Mouse (Mus musculus) erythroid progenitor cell, adult 5-6 weeks (primary cell): ENCODE measurements around the gene Flt3l. TPM values are rescaled to one million over a fixed set of nuclear protein-coding genes. Genes with fewer than 3 reads are reported as not detected.

Experiments
- ATAC-seq: replicated peaks from 2 replicates; pipeline ENCODE4 v1.8.0; 2016; ENCODE audit warnings: moderate number of reproducible peaks, mild to moderate bottlenecking, moderate TSS enrichment, inconsistent platforms; ENCODE audit not compliant: poor library complexity, low FRiP score, severe bottlenecking
- total RNA-seq, 2 experiments: library from RNA; stranded (forward) in 1 of 2; stranded (reverse) in 1 of 2; fragments of 150-400 nt in 1 of 2; fragments of 186-747, 209-891 nt in 1 of 2; gene quantifications; 2 replicates each; pipeline versions ENCODE4 v1.2.3 to v1.2.4; 2015 to 2017; ENCODE audit warnings: low replicate concordance in 2 of 2

Flt3l gene
- total RNA-seq, 2 experiments from 2014 or later = 0.23 to 17.2 TPM

- no peak for ATAC-seq
These were observed 52.8 kb downstream of the Flt3l start for GRCm38 (mm10) chr7:45083300-45083890.

GRCm38 (mm10) chr7:45082401-45083299 is 53.6 kb downstream of the Flt3l start:
- no peak for ATAC-seq

GRCm38 (mm10) chr7:45081016-45081415 is 55.2 kb downstream of the Flt3l start:
- ATAC-seq = no peak

DNA sequence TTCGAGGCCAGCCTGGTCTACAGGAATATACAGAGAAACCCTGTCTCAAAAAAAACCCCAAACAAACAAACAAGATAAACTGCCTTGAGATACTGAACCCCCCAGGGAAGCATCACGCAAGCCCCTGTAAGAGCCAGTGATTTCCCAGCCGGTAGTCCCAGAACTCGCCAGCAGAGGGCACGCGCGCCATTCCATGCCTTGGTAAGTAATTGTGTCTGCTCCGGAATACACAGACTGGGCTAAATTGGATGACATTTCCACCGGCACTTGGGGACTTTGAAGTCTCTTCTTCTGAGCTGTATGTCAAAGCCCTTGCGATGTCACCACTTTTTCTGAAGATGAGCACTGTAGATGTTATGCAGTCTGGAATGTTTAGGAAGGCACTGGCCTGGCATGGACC is 56.4 kb downstream of the Flt3l start:
- peak; percentile 79 for ATAC-seq

Other genes starting within 250 kb of the Flt3l start
Only the 30 nearest of the 33 such genes appear.
- 93.0 and 93.9 TPM in 2 replicates for gene Ap2a1, start 206.9 kb downstream of the Flt3l start, total RNA-seq (2015; ENCODE audit: low replicate concordance)
- gene Ap2a1, start 206.9 kb downstream of the Flt3l start, total RNA-seq (2017; ENCODE audit: low replicate concordance) = 46.2 and 74.2 TPM in 2 replicates
- gene Tsks, start 193.2 kb downstream of the Flt3l start, total RNA-seq (2015; ENCODE audit: low replicate concordance) = not detected in 2 replicates
- gene Tsks, start 193.2 kb downstream of the Flt3l start, total RNA-seq (2017; ENCODE audit: low replicate concordance) = not detected in 2 replicates
- 1.1 TPM in 1 of 2 replicates, not detected in the other for gene Cpt1c, start 161.6 kb downstream of the Flt3l start, total RNA-seq (2015; ENCODE audit: low replicate concordance)
- 1.7 TPM in 1 of 2 replicates, not detected in the other for gene Cpt1c, start 161.6 kb downstream of the Flt3l start, total RNA-seq (2017; ENCODE audit: low replicate concordance)
- 17.3 and 28.9 TPM in 2 replicates for gene Prmt1, start 149.9 kb downstream of the Flt3l start, total RNA-seq (2015; ENCODE audit: low replicate concordance)
- 2.3 and 25.4 TPM in 2 replicates for gene Prmt1, start 149.9 kb downstream of the Flt3l start, total RNA-seq (2017; ENCODE audit: low replicate concordance)
- 50.7 and 80.7 TPM in 2 replicates for gene Irf3, start 138.8 kb downstream of the Flt3l start, total RNA-seq (2015; ENCODE audit: low replicate concordance)
- 44.2 and 62.0 TPM in 2 replicates for gene Irf3, start 138.8 kb downstream of the Flt3l start, total RNA-seq (2017; ENCODE audit: low replicate concordance)
- gene Bcl2l12, start 137.7 kb downstream of the Flt3l start, total RNA-seq (2015; ENCODE audit: low replicate concordance) = 6.3 and 10.1 TPM in 2 replicates
- gene Bcl2l12, start 137.7 kb downstream of the Flt3l start, total RNA-seq (2017; ENCODE audit: low replicate concordance) = 3.6 and 8.7 TPM in 2 replicates
- gene Scaf1, start 120.1 kb downstream of the Flt3l start, total RNA-seq (2015; ENCODE audit: low replicate concordance) = 20.9 and 30.2 TPM in 2 replicates
- gene Scaf1, start 120.1 kb downstream of the Flt3l start, total RNA-seq (2017; ENCODE audit: low replicate concordance) = 15.8 and 31.6 TPM in 2 replicates
- 15.9 and 24.1 TPM in 2 replicates for gene Rras, start 118.5 kb downstream of the Flt3l start, total RNA-seq (2015; ENCODE audit: low replicate concordance)
- gene Rras, start 118.5 kb downstream of the Flt3l start, total RNA-seq (2017; ENCODE audit: low replicate concordance) = 0.90 TPM in 1 of 2 replicates, not detected in the other
- gene Prr12, start 83.6 kb downstream of the Flt3l start, total RNA-seq (2015; ENCODE audit: low replicate concordance) = 3.6 and 6.7 TPM in 2 replicates
- gene Prr12, start 83.6 kb downstream of the Flt3l start, total RNA-seq (2017; ENCODE audit: low replicate concordance) = 0.13 and 0.23 TPM in 2 replicates
- 24.5 and 30.6 TPM in 2 replicates for gene Nosip, start 74.0 kb downstream of the Flt3l start, total RNA-seq (2015; ENCODE audit: low replicate concordance)
- gene Nosip, start 74.0 kb downstream of the Flt3l start, total RNA-seq (2017; ENCODE audit: low replicate concordance) = 32.7 and 54.0 TPM in 2 replicates
- 2.9 and 8.8 TPM in 2 replicates for gene Prrg2, start 73.8 kb downstream of the Flt3l start, total RNA-seq (2015; ENCODE audit: low replicate concordance)
- 0.91 and 6.8 TPM in 2 replicates for gene Prrg2, start 73.8 kb downstream of the Flt3l start, total RNA-seq (2017; ENCODE audit: low replicate concordance)
- gene Rcn3, start 44.2 kb downstream of the Flt3l start, total RNA-seq (2015; ENCODE audit: low replicate concordance) = 1.1 and 8.8 TPM in 2 replicates
- 1.9 and 4.0 TPM in 2 replicates for gene Rcn3, start 44.2 kb downstream of the Flt3l start, total RNA-seq (2017; ENCODE audit: low replicate concordance)
- 10.5 TPM in 2 replicates for gene Fcgrt, start 32.6 kb downstream of the Flt3l start, total RNA-seq (2015; ENCODE audit: low replicate concordance)
- 8.3 and 9.7 TPM in 2 replicates for gene Fcgrt, start 32.6 kb downstream of the Flt3l start, total RNA-seq (2017; ENCODE audit: low replicate concordance)
- gene Rps11, start 12.0 kb downstream of the Flt3l start, total RNA-seq (2015; ENCODE audit: low replicate concordance) = 694 and 736 TPM in 2 replicates
- 189 and 313 TPM in 2 replicates for gene Rps11, start 12.0 kb downstream of the Flt3l start, total RNA-seq (2017; ENCODE audit: low replicate concordance)
- 918 and 1,040 TPM in 2 replicates for gene Rpl13a, start 7.7 kb downstream of the Flt3l start, total RNA-seq (2015; ENCODE audit: low replicate concordance)
- 765 and 800 TPM in 2 replicates for gene Rpl13a, start 7.7 kb downstream of the Flt3l start, total RNA-seq (2017; ENCODE audit: low replicate concordance)
- gene Gm45713, start 201 bp downstream of the Flt3l start, total RNA-seq (2015; ENCODE audit: low replicate concordance) = not detected in 2 replicates
- gene Gm45713, start 201 bp downstream of the Flt3l start, total RNA-seq (2017; ENCODE audit: low replicate concordance) = 0.98 and 2.3 TPM in 2 replicates
- 58.7 and 96.4 TPM in 2 replicates for gene Pih1d1, start 17.9 kb upstream of the Flt3l start, total RNA-seq (2015; ENCODE audit: low replicate concordance)
- gene Pih1d1, start 17.9 kb upstream of the Flt3l start, total RNA-seq (2017; ENCODE audit: low replicate concordance) = 6.8 and 8.7 TPM in 2 replicates
- gene Aldh16a1, start 18.2 kb upstream of the Flt3l start, total RNA-seq (2015; ENCODE audit: low replicate concordance) = 24.5 and 29.3 TPM in 2 replicates
- gene Aldh16a1, start 18.2 kb upstream of the Flt3l start, total RNA-seq (2017; ENCODE audit: low replicate concordance) = 12.4 and 14.1 TPM in 2 replicates
- gene Slc17a7, start 27.5 kb upstream of the Flt3l start, total RNA-seq (2015; ENCODE audit: low replicate concordance) = not detected in 2 replicates
- gene Slc17a7, start 27.5 kb upstream of the Flt3l start, total RNA-seq (2017; ENCODE audit: low replicate concordance) = not detected in 2 replicates
- gene Gfy, start 43.1 kb upstream of the Flt3l start, total RNA-seq (2015; ENCODE audit: low replicate concordance) = not detected in 2 replicates
- gene Gfy, start 43.1 kb upstream of the Flt3l start, total RNA-seq (2017; ENCODE audit: low replicate concordance) = not detected in 2 replicates
- not detected in 2 replicates for gene Pth2, start 44.6 kb upstream of the Flt3l start, total RNA-seq (2015; ENCODE audit: low replicate concordance)
- gene Pth2, start 44.6 kb upstream of the Flt3l start, total RNA-seq (2017; ENCODE audit: low replicate concordance) = not detected in 2 replicates
- gene Ccdc155, start 68.5 kb upstream of the Flt3l start, total RNA-seq (2015; ENCODE audit: low replicate concordance) = not detected in 2 replicates
- gene Ccdc155, start 68.5 kb upstream of the Flt3l start, total RNA-seq (2017; ENCODE audit: low replicate concordance) = not detected in 2 replicates
- gene Dkkl1, start 75.7 kb upstream of the Flt3l start, total RNA-seq (2015; ENCODE audit: low replicate concordance) = 6.3 and 8.6 TPM in 2 replicates
- 0.77 TPM in 1 of 2 replicates, not detected in the other for gene Dkkl1, start 75.7 kb upstream of the Flt3l start, total RNA-seq (2017; ENCODE audit: low replicate concordance)
- gene Tead2, start 79.3 kb upstream of the Flt3l start, total RNA-seq (2015; ENCODE audit: low replicate concordance) = not detected in 2 replicates
- not detected in 2 replicates for gene Tead2, start 79.3 kb upstream of the Flt3l start, total RNA-seq (2017; ENCODE audit: low replicate concordance)
- 82.2 and 86.1 TPM in 2 replicates for gene Cd37, start 102.7 kb upstream of the Flt3l start, total RNA-seq (2015; ENCODE audit: low replicate concordance)
- gene Cd37, start 102.7 kb upstream of the Flt3l start, total RNA-seq (2017; ENCODE audit: low replicate concordance) = 21.1 and 54.8 TPM in 2 replicates
- not detected in 2 replicates for gene Slc6a16, start 104.7 kb upstream of the Flt3l start, total RNA-seq (2015; ENCODE audit: low replicate concordance)
- gene Slc6a16, start 104.7 kb upstream of the Flt3l start, total RNA-seq (2017; ENCODE audit: low replicate concordance) = not detected in 2 replicates
- gene Slc6a21, start 141.1 kb upstream of the Flt3l start, total RNA-seq (2015; ENCODE audit: low replicate concordance) = not detected in 2 replicates
- not detected in 2 replicates for gene Slc6a21, start 141.1 kb upstream of the Flt3l start, total RNA-seq (2017; ENCODE audit: low replicate concordance)
- not detected in 2 replicates for gene Trpm4, start 197.3 kb upstream of the Flt3l start, total RNA-seq (2015; ENCODE audit: low replicate concordance)
- gene Trpm4, start 197.3 kb upstream of the Flt3l start, total RNA-seq (2017; ENCODE audit: low replicate concordance) = not detected in 2 replicates
- gene Hrc, start 198.9 kb upstream of the Flt3l start, total RNA-seq (2015; ENCODE audit: low replicate concordance) = not detected in 2 replicates
- gene Hrc, start 198.9 kb upstream of the Flt3l start, total RNA-seq (2017; ENCODE audit: low replicate concordance) = not detected in 2 replicates
- gene Ppfia3, start 230.6 kb upstream of the Flt3l start, total RNA-seq (2015; ENCODE audit: low replicate concordance) = not detected in 2 replicates
- not detected in 2 replicates for gene Ppfia3, start 230.6 kb upstream of the Flt3l start, total RNA-seq (2017; ENCODE audit: low replicate concordance)